Mouse (Mus musculus) C2C12 (cell line): ENCODE data around the gene Cxadr.

Experiments used
- CEBPB ChIP-seq: IDR thresholded peaks from one replicate; pipeline ENCODE4 v1.6.1; 2011; ENCODE audit warnings: low read depth, mild to moderate bottlenecking, control low read depth, moderate library complexity
- CTCF ChIP-seq: IDR thresholded peaks from one replicate; pipeline ENCODE4 v1.5.1; 2011; ENCODE audit not compliant: control insufficient read depth, insufficient read depth, insufficient read length
- FOSL1 ChIP-seq: IDR thresholded peaks from one replicate; pipeline ENCODE4 v1.8.0; 2011; ENCODE audit warnings: mild to moderate bottlenecking, low read length; ENCODE audit not compliant: poor library complexity, insufficient read depth, severe bottlenecking
- MAX ChIP-seq: IDR thresholded peaks from one replicate; pipeline ENCODE4 v1.6.1; 2011; ENCODE audit warnings: mild to moderate bottlenecking, control low read depth
- MYOG ChIP-seq: IDR thresholded peaks from one replicate; pipeline ENCODE4 v1.6.1; 2011; ENCODE audit not compliant: control insufficient read depth, insufficient read length; ENCODE audit errors: extremely low read depth
- USF1 ChIP-seq: IDR thresholded peaks from one replicate; pipeline ENCODE4 v1.6.1; 2011; ENCODE audit warnings: low read depth, mild to moderate bottlenecking, control low read depth, moderate library complexity

GRCm38 (mm10) chr16:78407855-78408254, 106.6 kb downstream of the Cxadr start:
- TF ChIP-seq CEBPB, result no peak
- no peak for TF ChIP-seq FOSL1
- TF ChIP-seq CTCF, result no peak
- TF ChIP-seq MYOG, result no peak
- no peak for TF ChIP-seq USF1
- no peak for TF ChIP-seq MAX
